Mouse (Mus musculus): ENCODE data around the gene Ugcg. TPM values are rescaled to one million over a fixed set of nuclear protein-coding genes. Genes with fewer than 3 reads are reported as not detected.

The Ugcg gene
- total RNA-seq (2022): 10 to 100 TPM; 11.7 to 14.2 (median 13.5) TPM

GRCm38 (mm10) chr4:59188802-59189545 lies at the start of gene Ugcg:
Gene Ugcg (plus strand): TSS chr4:59189257.
- peak; percentile 60 for DNase-seq (ENCODE audit: low spot score)

GRCm38 (mm10) chr4:59149043-59149442 lies 40.0 kb upstream of the Ugcg start:
- no peak for DNase-seq (ENCODE audit: low spot score)

- DNase-seq (ENCODE audit: low spot score): no peak
Observed at GRCm38 (mm10) chr4:59150907-59151306, 38.1 kb upstream of the Ugcg start.

- DNase-seq (ENCODE audit: low spot score): no peak
Observed at GRCm38 (mm10) chr4:59151953-59152352, 37.1 kb upstream of the Ugcg start.

DNA sequence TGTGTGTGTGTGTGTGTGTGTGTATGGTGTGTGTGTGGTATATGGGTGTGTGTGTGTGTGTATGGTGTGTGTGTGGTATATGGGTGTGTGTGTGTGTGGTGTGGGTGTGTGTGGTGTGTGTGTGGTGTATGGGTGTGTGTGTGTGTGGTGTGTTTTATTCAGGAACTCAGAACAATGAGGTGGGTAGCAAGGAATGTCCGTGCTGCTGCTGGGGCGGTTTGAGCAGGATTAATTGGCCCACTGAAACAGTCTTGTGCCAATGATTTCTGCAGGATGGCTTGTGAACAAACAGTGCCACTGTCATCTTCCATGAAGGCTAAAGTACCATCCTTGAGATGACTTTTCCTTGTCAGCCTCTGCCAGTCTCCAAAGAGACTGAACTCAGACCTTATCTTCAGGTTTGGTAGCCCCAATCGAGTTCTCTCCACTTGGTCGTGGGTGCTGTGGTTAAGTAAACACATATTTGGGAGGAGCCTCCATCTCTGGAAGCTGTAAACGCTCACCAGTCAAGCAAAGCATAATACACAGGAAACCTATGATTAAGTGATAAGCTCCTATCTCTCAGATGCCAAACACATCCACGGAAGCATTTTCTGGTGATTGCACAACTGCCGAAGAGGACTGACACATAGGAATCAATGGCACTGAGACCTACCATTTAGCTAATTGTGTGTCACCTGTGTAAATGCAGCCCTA lies 32.0 kb upstream of the Ugcg start:
- DNase-seq (ENCODE audit: low spot score): no peak

DNA sequence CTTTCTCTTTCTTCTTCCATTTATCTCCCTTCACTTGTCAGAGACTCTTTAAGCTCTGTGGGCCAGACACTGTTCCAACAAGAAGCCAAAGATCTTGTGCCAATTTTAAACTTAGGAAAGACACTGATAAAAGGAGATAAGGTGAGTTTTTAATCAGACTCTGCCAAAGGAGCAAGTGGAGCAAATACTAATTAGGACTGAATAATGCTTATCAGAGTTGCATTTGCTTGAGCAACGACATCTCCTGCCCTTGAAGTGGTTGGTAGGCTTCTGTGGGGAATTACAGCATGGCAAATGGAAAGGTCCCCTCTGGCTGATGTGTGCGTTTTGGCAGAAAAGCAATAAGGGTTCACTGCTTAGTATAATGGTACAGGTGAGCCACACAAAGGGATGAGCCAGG lies 31.4 kb upstream of the Ugcg start:
- DNase-seq (ENCODE audit: low spot score): no peak

DNA sequence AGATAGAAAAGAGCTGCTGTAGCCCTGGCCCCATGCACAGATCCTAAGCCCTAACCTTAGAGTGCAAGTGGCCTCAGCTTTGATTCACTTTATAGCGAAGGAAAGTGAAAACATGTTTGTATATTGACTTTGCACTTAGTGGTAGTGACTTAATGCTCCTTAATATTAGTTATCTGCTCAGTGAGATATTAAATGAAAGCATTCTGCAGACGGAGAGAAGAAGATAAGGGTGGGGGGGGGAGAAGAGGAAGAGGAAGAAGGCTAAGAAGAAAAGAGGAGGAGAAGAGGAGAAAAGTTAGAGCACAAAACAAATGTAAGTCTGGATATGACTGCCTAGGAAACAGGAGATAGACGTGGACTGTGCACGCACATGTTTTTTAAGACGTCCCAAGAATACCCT lies 28.8 kb upstream of the Ugcg start:
- DNase-seq (ENCODE audit: low spot score): no peak

DNA sequence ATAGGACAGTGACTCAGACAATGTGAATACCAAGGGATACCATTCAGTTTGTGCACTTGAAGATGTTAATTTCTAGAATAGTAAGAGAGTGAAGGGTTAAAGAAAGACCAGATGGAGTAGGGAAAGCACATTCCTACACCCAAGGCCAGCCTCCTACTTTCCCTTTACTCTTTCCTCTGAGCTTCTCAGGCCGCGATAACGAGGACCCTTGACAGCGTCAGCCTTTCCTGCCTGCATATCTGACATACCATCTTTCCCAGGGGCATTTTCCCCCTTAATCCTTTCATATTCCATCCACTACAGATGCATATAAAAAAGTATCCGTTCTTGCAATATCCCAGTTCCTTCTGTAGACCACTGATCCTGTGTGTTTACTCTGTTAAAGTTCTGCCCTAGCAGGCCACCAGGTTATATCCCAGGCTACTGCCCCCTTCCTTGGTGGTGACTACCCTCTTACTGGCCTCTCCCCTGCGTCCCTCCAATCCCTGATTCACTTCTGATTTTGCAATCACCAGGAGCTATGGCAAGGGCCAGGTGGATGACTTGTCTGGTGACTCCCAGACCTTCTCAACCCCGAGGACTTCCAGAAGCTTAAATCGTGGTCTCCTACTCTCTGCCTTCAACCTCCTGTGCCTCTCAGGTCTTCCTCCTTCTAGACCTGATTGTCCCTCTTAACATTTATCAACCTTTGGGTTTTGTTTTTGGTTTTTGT lies 27.9 kb upstream of the Ugcg start:
- DNase-seq (ENCODE audit: low spot score): no peak

GRCm38 (mm10) chr4:59164034-59164433 lies 25.0 kb upstream of the Ugcg start:
- DNase-seq (ENCODE audit: low spot score): no peak

DNA sequence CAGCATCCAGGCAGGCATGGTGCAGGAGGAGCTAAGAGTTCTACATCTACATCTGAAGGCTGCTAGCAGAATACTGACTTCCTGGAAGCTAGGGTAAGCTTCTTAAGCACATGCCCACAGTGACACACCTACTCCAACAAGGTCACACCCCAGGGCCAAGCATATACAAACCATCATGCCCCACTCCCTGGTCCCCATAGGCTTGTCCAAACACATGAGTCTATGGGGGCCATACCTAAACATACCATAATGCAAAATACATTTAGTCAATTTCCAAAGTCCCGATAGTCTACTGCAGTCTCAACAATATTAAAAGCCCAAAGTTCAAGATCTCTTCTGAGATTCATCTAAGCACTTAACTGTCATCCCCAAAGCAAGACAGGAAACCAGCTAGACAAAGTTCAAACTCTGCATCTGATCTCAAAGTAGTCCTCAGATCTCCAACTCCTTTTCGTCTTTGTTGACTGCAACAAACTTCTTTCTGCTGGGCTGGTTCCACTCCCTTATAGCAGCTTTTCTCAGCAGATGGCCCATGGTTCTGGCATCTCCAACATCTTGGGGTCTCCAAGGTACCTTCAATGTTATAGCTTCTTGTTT lies 21.7 kb upstream of the Ugcg start:
- DNase-seq (ENCODE audit: low spot score): no peak

DNA sequence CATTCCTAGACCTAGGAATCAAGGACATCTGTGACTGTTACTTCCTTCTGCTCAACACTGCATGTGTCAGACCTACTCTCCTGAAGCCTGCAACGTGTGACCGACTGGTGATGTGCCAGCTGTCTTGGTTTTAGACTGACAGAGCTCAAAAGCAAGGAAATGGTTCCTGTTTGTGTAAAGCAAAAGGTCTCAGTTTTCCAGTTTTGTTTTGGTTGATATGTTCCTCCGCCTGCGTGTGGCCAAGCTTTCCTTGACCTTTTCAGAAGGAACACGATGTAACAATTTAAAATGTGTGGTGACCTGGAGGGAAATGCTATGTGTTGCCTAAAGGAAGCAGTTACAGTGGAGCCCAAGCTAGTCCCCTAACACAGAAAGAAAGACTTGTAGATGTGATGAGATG lies 19.1 kb upstream of the Ugcg start:
- no peak for DNase-seq (ENCODE audit: low spot score)

GRCm38 (mm10) chr4:59172616-59173015 lies 16.4 kb upstream of the Ugcg start:
- no peak for DNase-seq (ENCODE audit: low spot score)

GRCm38 (mm10) chr4:59173181-59173922 lies 15.7 kb upstream of the Ugcg start:
- no peak for DNase-seq (ENCODE audit: low spot score)

DNA sequence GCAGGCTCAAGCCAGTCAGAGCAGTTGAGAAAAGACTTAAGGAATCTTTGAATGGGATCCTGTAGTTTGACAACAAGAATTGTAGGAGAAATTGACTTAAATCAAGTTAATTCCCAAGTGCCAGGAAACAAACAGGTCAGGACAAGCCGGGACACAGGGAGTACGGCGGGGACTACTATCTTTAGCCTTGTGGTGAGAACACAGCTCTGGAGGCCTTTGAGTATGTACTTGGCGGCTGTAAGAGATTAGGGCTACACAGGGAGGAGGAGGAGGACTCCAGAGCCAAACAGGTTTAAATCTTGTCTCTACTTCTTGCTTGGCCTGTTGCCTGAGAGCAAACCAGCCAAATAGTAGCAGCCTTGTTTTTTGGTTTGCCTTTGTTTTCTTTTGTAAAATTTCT lies 14.1 kb upstream of the Ugcg start:
- DNase-seq (ENCODE audit: low spot score): peak; percentile 45

GRCm38 (mm10) chr4:59175929-59176328 lies 13.1 kb upstream of the Ugcg start:
- no peak for DNase-seq (ENCODE audit: low spot score)

- no peak for DNase-seq (ENCODE audit: low spot score)
Observed at GRCm38 (mm10) chr4:59177566-59177965, 11.5 kb upstream of the Ugcg start.

DNA sequence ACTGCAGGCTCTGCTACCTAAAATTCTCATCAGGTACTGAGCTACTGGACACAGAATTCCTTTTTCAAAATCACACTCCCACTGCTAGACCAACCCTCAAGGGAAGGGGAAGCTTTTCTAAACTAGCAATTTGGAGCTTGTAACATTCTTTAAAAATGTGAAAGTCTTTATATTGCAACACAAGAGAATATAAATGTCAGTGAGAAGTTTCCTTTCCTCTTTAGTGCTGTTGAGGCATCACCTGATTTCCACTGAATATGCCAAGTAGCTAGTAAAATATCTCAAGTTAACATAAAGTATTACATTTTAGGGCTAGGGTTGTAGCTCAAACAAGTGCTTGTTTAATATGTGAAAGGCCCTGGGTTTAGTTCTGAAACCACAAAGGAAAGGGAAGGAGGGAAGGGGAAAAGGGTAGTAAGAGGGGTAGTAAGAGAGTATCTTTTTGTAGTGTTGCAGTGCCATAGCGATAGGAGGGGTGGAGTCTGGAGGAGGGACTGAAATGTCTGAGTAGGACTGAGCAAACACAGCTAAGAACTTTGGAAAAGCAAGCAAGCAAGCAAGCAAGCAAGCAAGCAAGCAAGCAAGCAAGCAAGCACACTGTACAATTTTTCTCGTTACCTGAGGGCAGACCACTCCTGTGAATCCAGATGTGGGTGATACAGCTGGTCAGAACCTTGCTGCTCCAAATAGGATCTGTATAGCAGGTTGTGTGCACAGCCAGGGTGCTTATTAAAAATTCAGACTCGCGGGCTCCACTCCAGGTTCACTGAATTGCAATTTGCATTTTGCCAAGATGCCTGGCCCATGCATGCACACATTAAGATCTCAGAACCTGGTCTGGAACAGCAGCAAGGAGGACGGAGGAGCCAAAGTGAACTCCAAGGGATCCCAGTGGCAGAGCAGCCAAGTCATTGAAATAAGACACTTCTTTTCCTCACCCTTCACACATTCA lies 7.5 kb upstream of the Ugcg start:
- no peak for DNase-seq (ENCODE audit: low spot score)

GRCm38 (mm10) chr4:59185671-59186070 lies 3.4 kb upstream of the Ugcg start:
- DNase-seq (ENCODE audit: low spot score): no peak

DNA sequence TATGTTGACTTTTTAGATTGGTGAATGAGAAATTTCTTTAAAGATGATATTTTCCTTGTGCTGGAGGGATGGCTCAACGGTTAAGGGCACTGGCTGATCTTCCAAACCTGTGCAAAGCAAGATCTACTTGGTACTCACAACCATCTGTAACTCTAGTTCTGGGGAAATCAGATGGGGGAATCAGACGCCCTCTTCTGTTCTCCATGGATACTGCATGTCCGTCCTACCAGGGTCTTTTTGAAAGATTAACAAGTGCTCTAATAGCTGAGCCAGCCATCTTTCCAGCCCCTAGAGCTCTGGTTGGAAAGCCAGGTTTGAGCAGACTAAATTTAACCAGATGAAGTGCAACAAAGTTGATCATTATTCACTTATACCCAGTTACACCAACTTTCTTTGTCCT lies 1.8 kb upstream of the Ugcg start:
- DNase-seq (ENCODE audit: low spot score): peak; percentile 54

DNA sequence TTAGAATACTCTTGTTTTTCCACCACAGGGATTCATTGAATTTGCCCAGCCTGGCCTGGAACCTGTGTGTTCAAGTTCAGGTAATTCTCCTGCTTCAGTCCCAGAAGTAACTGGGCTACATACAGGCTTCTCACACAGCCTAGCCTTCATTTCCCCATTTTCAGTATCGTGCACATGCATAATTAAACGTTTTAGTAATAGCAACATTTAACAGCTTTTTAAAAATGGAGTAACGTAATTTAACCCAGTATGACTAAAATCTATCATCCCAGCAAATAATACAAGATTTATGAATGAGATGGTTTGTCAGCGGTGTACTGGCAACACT lies 619 bp upstream of the Ugcg start:
- DNase-seq (ENCODE audit: low spot score): no peak

Data from heart, adult 8-10 months (tissue).